Mouse (Mus musculus) E14TG2a.4 (cell line): Measurements from ENCODE around the gene Pglyrp2.

Source experiments
- CTCF ChIP-seq: conservative IDR thresholded peaks from 2 replicates; pipeline ENCODE4 v1.5.1; 2014; ENCODE audit warnings: low read length
- NANOG ChIP-seq: IDR thresholded peaks from 2 replicates; pipeline ENCODE4 v1.6.1; 2014; ENCODE audit warnings: borderline replicate concordance, low read length, mixed read lengths
- POU5F1 ChIP-seq: IDR thresholded peaks from 2 replicates; pipeline ENCODE4 v1.6.1; 2014; ENCODE audit warnings: low read length, borderline replicate concordance

DNA sequence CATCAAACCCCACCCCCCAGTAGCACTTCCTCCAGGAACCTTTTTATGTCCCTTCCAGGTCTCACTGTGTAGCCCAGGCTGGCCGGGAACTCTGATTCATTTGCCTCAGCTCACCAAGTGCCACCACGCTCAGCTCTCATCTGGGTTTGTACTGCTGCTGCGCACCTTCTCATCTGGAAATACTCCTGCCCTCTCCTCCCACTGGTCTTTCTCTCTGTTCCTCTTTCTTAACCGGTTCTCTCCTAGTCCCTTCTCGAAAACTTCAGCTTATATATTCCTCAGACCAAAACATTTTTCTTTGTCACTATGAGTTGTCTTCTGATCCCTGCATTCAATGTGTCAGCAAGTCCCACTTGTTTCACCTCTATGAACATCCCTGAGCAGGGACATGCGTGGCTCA lies 19.3 kb upstream of the Pglyrp2 start:
- TF ChIP-seq CTCF = no peak
- TF ChIP-seq NANOG = no peak
- TF ChIP-seq POU5F1 = no peak
